Mouse (Mus musculus) right cerebral cortex, postnatal 36 days (tissue): ENCODE measurements at regions not wholly inside any gene's neighbourhood (a gene's known extent, or its start where the extent isn't known, plus 50 kb on each side); places are given as distances from the start of the nearest gene placed in this dataset.

Experiments
- DNase-seq, 2 experiments: peaks; one replicate each; pipeline ENCODE4 v3.0.0; 2022; ENCODE audit warnings: low spot score in 2 of 2, mixed read lengths in 1 of 2

- DNase-seq, result no peak
These were observed 136.2 kb downstream of the Rchy1 start for GRCm38 (mm10) chr5:91826636-91827035.

GRCm38 (mm10) chr5:91822844-91823576, 139.9 kb downstream of the Rchy1 start:
- DNase-seq, result no peak

- DNase-seq, result no peak
These were observed 144.1 kb downstream of the Rchy1 start for GRCm38 (mm10) chr5:91818800-91819199.

- DNase-seq, result no peak
These were observed 144.7 kb downstream of the Rchy1 start for GRCm38 (mm10) chr5:91818195-91818594.

GRCm38 (mm10) chr5:91816376-91816950, 146.4 kb downstream of the Rchy1 start:
- no peak for DNase-seq

- no peak for DNase-seq
These were observed 147.9 kb downstream of the Rchy1 start for GRCm38 (mm10) chr5:91814956-91815355.

GRCm38 (mm10) chr5:91814417-91814762, 148.5 kb downstream of the Rchy1 start:
- no peak for DNase-seq

GRCm38 (mm10) chr5:91813547-91814416, 149.1 kb downstream of the Rchy1 start:
- no peak for DNase-seq

- DNase-seq, result no peak
These were observed 155.5 kb downstream of the Rchy1 start for GRCm38 (mm10) chr5:91807070-91808065.

GRCm38 (mm10) chr5:91801297-91801980, 161.4 kb downstream of the Rchy1 start:
- DNase-seq, result no peak

- DNase-seq, result no peak
These were observed 165.5 kb downstream of the Rchy1 start for GRCm38 (mm10) chr5:91797362-91797761.

- DNase-seq, result no peak
These were observed 170.1 kb downstream of the Rchy1 start for GRCm38 (mm10) chr5:91792732-91793131.

- no peak for DNase-seq
These were observed 172.5 kb downstream of the Rchy1 start for GRCm38 (mm10) chr5:91790412-91790811.

GRCm38 (mm10) chr5:91783966-91784365, 178.9 kb downstream of the Rchy1 start:
- no peak for DNase-seq

GRCm38 (mm10) chr5:91776971-91777370, 185.9 kb downstream of the Rchy1 start:
- DNase-seq, result no peak

GRCm38 (mm10) chr5:91774065-91774464, 188.8 kb downstream of the Rchy1 start:
- no peak for DNase-seq

GRCm38 (mm10) chr5:91767886-91768285, 195.0 kb downstream of the Rchy1 start:
- DNase-seq, result no peak

GRCm38 (mm10) chr5:91767060-91767459, 195.8 kb downstream of the Rchy1 start:
- DNase-seq, result no peak

GRCm38 (mm10) chr5:91764621-91765020, 198.2 kb downstream of the Rchy1 start:
- DNase-seq, result no peak

GRCm38 (mm10) chr5:91762589-91762988, 200.3 kb downstream of the Rchy1 start:
- DNase-seq, result no peak

- DNase-seq, result no peak
These were observed 206.9 kb downstream of the Rchy1 start for GRCm38 (mm10) chr5:91755958-91756357.
